Mouse (Mus musculus) gastrocnemius, postnatal 4 days (tissue): Measurements from ENCODE around the gene Zfp639. TPM values are rescaled to one million over a fixed set of nuclear protein-coding genes. Genes with fewer than 3 reads are reported as not detected.

Source experiments
- DNase-seq, 2 experiments: peaks; one replicate each; pipeline ENCODE4 v3.0.0; 2021 to 2022; ENCODE audit warnings: low spot score in 2 of 2, mixed read lengths in 2 of 2
- total RNA-seq, 2 experiments: library from RNA; stranded (reverse); gene quantifications; 2 replicates each; pipeline ENCODE4 v1.2.3; 2021

Zfp639 gene
- total RNA-seq, 2 experiments from 2014 or later: 28.9 to 38.0 TPM

DNA sequence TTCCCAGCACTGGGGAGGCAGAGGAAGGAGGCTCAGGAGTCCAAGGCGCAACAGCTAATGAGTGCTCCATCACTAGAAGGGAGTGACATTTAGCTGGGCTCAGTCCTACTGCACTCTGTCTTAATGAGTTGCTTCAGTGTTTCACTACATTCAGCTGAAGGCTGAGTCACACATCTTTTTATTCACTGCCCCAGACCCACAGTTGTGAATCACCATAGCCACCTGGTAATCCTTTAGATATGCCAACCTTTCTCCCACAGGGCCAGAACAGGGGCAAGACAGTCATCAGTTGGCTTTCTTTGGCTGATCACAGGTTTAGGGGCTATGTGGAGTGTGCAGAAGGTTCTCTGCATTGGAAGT, 13.4 kb upstream of the Zfp639 start:
- no peak for DNase-seq

DNA sequence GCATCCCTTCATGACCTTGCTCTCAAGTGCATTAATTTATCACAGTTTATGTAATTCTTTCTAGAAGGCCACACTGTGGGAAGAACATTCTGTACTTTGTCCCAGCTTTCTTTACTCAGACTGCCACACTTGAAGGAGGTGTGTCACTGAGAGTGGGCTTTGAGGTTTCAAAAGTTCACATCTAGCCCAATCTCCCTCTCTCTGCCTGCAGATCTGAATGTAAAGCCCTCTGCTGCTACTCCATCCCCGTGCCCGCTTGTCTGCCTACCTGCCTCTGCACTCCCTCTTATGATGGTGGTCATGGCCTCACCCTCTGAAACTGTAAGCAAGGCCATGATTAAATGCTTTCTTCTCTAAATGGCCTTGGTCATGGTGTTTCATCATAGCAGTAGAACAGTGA, 9.7 kb upstream of the Zfp639 start:
- DNase-seq: no peak

DNA sequence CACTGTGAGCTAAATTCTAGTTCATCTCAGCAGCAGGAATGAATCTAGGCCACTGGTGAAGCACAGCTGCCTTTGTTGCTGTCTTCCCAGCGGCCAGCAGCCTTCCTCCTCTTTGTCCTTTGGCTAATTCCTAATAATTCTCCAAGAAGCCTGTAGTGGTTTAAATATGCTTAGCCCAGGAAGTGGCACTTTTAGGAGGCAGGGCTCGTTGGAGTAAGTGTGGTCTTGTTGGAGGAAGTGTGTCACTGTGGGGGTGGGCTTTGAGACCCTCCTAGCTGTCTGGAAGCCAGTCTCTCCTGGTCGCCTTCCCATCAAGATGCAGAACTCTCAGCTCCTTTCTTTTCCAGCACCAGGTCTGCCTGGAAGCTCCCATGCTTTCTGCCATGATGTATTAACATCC, 4.2 kb upstream of the Zfp639 start:
- DNase-seq: no peak

DNA sequence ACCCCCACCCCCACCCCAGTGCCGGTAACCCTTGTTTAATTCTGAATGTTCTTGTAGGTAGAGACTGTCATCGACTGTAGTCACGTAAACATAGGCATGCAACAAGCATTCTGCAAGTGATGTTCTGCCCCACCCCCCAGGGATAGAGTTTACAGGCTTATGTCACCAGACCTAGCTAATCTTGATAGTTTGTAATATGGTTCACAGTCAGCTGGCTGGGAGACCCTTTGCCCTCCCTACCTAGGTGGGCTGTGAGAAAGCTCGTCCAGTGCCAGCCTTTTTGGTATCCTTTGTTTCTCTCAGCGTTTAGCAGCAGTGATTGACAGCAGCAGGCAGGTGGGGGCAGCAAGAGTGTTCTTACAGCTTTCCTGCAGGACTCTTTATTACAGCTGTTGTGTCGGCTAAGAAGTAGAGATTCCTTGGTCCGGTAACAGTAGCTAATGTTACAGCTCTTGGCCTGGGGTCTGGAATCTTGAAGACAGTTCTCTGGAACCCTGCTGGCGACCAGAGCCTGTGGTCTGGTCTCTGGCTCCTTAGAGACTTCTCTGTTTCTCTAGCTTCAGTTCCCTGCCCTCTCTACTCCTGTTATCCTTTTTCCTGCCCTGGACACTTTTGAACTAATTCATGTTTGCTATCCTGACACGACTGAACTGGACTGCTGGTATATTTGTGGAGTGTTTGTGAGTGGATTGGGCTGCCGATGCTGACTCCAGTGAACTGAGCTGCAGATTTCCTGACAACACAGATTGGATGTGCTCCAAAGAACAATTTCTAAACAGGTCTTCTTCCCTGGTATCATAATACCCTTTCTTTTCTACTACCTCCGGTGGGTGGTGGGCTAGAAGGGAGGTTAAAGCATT, 3.5 kb upstream of the Zfp639 start:
- DNase-seq: no peak

DNA sequence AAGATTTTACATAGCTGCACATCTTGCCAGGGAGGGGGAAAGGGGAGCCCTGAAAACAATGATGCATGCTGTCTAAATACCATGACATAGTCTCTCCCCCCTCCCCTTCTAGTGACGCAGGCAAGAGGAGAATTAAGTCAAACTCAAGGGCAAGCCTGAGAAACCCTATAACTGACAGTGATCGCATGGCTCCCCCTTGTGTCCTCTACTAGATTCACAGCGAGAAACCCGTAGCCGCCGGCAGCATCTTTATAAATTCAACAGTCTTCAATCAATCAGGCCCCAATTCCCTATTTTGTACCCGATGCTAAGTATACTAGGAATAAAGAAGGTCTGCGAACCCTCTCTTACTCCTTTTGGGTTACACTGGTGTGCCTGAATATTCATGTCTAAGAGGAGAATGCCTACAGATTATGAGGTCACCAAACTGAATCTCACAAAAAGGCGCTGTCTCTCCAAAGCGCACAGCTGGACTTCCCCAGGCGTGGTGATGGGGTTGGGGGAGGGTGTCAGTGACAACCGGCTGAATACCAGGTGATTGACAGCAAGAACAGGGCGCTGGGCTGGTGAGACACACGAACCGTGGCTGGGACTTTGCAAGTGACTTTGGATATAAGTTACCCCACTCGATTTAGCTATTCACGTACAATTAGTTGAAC, 1.3 kb upstream of the Zfp639 start:
- peak; percentile 28 to 60 for DNase-seq

DNA sequence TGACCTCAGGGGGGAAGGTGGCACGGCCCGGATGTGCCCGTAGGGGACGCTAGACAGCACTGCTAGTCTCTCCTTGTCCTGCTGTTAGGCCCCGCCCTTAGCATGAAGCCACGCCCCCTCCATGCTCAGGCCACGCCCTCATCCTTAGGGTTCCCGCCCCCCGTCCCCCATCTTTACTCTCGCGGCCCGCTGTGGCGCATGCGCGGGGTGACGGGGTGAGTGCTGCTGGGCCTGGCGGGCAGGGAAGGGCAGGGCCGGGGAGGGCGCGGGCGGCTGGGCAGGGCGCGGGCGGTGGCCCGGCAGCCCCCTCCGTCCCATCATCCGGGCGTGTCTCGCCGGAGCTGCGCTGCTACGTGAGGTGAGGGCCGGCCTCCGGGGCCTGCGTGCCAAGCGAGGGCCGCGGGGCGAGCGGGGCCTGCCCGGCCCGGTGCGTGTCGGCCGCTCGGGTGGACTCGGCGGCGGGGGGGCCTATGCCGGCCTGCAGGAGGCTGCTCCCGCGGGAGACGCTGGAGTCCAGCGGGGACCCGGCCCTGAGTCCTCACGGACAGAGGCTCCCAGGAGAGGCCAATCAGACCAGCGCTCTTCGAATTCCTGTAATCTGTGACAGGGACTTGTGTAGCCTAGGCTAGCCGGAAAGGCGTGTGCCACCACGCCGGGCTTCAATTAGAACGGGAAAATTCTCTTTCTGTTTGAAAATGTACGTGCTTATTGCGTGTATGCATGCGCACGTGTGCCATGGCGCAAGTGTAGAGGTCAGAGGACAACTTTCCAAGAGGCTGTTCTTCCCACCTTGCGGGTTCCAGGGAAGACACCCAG, 524 bp downstream of the Zfp639 start:
- peak; percentile 95 to 96 for DNase-seq

DNA sequence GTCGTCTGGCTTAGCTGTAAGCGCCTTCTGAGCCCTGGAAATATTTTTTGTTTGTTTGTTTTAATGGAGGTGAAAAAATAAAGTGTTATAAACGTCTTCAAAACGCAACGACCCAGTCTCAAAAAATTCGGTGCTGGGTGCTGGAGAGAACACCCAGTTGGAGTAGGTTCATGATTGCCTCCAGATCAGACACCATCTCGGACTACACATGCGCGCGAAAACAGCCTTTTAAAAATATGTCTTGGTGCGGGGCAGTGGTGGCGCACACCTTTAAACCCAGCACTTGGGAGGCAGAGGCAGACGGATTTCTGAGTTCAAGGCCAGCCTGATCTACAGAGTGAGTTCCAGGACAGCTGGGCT, 1.1 kb downstream of the Zfp639 start:
- DNase-seq: no peak

GRCm38 (mm10) chr3:32512686-32513284, 2.7 kb downstream of the Zfp639 start:
- no peak for DNase-seq

DNA sequence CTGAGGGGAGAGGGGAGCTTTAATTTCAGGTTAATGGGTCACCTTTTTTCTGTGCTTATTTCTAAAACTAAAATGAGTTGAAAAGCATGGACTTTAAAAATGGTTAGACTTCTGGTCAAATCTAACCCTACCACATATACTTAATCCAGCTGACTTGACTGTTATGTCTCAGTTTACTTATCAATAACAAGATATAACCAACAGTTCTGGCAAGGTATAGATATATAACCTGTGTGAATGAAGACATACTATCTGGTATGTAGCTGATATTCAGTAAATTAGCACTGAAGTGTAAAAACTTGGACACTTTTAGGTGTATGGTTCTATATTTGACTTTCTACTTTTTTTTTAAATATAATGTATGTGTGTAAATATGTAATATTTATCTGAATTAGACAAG, 3.5 kb downstream of the Zfp639 start:
- DNase-seq: no peak

- DNase-seq: no peak
Measured at GRCm38 (mm10) chr3:32527181-32527580, 17.1 kb downstream of the Zfp639 start.

- DNase-seq: peak; percentile 82 to 91
Measured at GRCm38 (mm10) chr3:32529303-32529898, 19.3 kb downstream of the Zfp639 start, which contains the start of gene Mfn1. Gene Mfn1, plus strand, starts transcription at chr3:32529465.

GRCm38 (mm10) chr3:32530041-32530440, 20.0 kb downstream of the Zfp639 start:
- no peak for DNase-seq

- no peak for DNase-seq
Measured at GRCm38 (mm10) chr3:32535692-32536091, 25.6 kb downstream of the Zfp639 start.

DNA sequence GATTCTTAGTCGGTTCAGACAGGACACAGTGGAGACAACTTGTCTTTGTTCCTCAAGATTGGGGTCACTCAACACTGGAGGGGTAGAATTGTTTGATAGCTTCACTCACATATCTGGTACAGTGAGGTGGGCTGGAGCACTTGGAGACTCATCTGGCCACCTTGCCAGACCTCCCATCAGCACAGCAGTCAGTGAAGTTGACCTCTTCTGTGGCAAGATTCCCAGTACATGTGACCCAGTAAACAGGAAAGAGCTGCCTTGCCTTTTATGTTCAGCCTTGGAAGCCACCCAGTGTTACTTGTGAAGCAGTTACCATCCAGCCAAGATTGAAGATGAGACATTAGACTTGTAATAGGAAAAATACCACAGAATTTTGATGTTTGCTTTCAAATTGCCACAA, 27.5 kb downstream of the Zfp639 start:
- no peak for DNase-seq

DNA sequence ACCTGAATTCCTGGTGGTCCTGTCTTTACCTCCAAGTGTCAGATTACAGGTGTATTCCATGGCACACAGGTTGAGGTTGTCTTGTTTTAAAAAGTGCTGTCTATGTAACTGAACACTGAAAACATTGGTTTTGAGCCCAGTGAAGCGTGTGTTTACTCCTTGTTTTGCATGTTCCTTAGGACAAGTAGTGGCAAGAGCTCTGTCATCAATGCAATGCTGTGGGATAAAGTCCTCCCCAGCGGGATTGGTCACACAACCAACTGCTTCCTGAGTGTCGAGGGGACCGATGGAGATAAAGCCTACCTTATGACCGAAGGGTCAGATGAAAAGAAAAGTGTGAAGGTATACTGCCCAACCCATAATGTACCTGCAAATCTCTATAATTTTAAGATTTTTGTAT, 28.0 kb downstream of the Zfp639 start:
- no peak for DNase-seq

DNA sequence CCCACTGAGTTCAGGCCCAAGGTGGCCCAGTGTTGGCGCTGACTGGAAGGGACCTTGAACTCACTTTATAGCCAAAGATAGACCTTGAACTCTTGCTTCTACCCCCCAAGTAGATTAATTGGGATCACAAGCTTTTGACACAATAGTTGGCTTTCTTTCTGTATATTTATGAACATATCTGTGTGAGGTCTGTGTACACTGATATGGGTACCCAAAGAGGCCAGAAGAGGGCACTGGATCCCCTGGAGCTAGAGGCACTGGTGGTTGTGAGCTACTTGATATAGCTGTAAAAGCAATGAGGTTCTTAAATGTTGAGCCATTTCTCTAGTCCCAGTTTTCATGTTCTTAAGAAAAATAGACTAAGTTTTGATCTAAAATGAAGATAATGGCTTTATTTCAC, 43.0 kb downstream of the Zfp639 start:
- DNase-seq: no peak

DNA sequence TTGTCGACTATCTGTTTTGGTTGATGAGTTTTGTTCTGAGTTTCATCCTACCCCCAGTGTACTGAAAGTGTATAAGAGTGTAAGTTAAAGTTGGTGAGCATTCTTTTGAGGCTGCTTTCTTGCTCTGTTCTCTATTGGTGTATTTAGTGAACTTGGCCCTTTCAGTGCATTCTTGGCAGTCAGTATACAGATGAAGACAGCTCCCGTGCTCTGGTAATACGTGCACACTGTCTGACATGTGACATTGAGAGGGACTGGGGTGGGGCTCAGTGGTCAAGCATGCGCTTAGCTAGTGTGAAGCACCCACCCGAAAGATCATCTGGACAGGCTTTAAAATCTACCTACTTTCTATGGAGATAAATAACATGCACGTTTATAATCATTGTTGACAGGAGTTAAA, 53.3 kb downstream of the Zfp639 start:
- DNase-seq: no peak
